Mouse (Mus musculus) heart, embryonic 12.5 days (tissue): ENCODE measurements around the gene Cyp2j7. TPM values are rescaled to one million over a fixed set of nuclear protein-coding genes. Genes with fewer than 3 reads are reported as not detected.

Experiments used
- polyA plus RNA-seq: library from polyadenylated mRNA; unstranded; fragments of >200 nt; fragmentation: Nextera tagmentation; extraction: Ambion mirVana; gene quantifications from 2 replicates; pipeline ENCODE4 v1.2.1, GENCODE M21; 2016

Cyp2j7 gene
- polyA plus RNA-seq, 1 experiment from 2014 or later: not detected

Other genes with a start within 250 kb of the Cyp2j7 start
- gene Cyp2j13, start 159.1 kb downstream of the Cyp2j7 start, polyA plus RNA-seq: not detected in 2 replicates
- not detected in 2 replicates for gene Cyp2j12, start 95.5 kb downstream of the Cyp2j7 start, polyA plus RNA-seq
- gene Cyp2j11, start 112.0 kb upstream of the Cyp2j7 start, polyA plus RNA-seq: not detected in 2 replicates